Mouse (Mus musculus) retina, postnatal 7 days (tissue): Measurements from ENCODE around the gene Arid1b.

Experiments
- DNase-seq: peaks from one replicate; pipeline ENCODE4 v3.0.0-alpha.2; 2012; ENCODE audit warnings: low read depth, low spot score

The Arid1b gene

DNA sequence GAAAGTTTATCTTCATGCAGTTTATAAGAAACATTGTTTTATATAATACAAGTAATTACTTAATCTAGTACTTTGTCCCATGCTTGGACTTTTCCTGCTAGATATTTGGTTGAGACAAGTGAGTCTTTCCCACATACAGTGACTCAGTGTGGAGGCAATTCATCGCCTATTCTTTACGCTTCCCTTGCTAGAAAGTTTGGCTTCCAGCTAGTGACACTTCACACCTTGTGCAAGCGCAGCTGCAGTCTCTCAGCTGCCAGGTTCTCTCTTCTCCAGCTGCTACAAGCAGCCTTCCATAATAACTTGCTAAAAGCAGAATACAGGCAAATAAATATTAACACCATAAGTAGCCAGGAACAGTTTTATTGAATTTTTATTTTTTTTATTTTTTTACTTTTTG lies 279.6 kb downstream of the Arid1b start:
- no peak for DNase-seq

DNA sequence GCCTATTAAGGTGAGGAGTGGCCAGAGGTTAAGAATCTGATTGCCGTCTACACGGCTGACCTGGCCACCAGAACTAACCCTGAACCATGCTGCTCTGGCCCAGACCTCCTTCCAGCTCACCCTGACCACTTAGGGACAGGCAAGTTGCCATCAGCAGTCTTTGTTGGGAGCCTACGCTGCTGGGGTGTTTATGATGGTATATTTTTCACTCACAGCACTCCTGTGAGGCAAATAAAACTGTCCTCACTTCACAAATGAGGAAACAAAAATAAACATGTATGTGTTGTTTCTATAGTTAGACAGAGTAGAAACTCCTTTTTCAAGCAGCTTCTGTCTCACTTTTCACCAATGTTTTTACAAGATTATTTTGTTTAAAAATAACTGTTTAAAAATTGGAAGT lies 280.3 kb downstream of the Arid1b start:
- DNase-seq: no peak

DNA sequence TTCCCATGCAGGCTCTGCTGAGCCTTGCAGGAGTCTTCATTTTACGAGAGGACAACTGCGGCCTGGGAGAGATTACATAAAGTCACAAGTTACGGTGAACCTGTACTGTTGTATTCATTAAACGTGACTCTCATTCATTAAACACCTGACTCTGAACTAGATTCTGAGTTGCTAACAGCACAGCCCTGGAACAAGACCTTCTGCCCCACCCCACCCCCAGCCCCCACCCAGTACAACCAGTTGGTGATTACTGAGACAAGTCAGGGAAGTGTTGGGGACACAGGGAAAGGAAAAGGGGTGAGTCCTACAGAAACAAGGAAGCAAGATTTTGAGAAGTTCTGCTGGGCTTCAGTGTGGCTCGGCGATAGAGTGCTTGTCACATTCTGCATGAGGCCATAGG lies 281.6 kb downstream of the Arid1b start:
- DNase-seq: no peak

DNA sequence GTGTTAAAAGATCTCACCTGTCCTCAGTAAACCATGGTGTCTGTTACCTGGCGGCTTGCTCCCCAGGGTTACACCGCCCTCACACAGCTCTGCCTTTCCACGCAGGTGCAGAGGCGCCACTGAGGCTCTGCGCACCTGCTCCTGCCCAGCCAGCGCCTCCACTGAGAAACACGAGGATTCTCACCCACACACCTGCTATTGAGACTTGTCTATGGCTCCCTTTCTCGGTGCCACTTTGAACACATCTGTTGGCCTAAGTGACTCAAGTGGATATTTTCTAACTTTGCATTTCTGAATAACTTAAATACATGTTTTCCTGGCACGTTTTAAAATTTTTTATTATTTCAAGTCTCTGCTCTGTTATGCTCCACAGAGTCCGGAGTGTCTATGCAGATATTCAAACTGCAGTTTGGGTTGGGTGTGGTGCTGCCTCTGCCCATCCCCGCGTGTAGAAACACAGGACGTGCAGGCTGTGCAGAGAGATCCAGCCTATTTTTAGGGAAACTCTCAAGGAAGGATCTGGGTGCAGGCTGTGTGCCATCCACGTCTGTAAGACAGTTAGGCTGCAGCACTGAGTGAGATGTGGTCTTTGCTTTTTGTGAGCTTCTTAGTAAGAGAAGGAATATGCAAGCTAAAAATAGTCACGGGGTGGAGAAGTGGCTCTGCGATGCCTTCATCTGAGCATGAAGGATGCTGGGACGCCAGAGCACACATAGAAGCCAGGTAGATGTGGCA lies 283.2 kb downstream of the Arid1b start:
- no peak for DNase-seq

DNA sequence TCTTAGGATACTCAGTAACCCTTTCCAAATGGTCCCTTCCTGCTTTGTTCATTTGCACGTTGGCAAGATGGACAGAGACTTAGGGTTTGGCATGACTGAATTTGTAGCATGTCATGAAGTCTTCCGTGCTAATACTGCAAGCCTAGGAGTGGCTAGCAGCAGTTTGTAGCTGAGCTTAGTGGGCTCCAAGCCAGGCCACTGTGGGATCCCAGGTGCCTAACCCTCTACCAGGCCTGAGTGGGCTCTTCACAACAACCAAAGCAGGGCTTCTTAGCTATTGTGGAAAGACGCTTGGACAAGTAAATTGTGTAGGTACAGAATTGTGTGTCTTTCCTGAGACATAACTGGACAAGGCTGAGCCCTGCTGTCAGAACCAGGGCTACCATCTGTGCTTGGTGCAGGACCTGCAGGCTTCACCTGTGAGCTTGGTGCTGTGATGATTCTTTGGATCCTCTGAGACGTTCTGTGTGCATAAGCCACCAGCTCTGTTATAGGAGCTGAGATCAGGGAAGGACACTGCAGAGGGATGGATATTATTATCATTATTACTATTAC lies 286.4 kb downstream of the Arid1b start:
- no peak for DNase-seq

DNA sequence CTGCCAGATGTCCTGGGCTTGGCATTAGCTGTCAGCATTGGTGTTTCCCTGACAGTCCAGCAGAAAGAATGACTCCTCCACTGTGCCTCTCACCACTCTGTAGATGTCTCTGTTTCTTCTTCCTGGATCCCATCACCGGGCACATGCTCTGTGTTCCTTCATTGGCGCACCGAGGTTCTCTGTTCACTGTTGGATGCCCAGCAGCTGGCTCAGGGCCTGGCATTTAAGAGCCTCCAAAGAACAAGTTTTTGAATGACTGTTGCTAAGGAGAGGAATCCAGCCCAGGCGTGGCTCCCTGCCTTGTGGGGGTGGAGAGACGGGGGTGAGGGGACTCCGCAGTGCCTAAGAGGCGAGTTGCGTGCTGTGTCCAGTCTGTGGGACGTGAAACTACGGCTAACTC lies 290.7 kb downstream of the Arid1b start:
- no peak for DNase-seq

DNA sequence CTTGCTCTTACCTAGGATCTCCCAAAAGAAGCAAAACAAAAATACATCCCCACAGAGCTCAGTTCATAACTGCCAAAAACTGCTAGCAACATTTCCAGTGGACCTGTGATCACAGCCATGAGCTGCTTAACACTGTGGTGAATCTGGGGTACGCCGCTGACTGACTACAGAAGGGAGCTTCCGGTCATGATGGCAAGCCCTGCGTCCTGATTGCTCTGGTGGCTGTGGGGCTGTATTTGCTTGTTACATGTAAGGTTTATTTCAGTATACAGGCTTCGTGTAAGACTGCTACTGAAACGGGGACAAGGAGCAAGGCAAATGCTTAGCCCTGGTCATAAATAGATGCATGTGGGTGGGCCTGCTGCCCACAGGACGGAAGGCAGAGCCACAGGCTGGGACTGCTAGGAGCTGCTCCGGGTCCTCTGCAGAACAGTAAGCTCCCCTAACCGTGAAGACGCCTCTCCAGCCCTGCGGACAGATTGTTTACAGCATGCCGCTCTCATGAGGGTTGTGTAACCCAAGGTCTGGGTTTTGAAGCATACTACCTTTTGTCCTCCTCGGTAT lies 291.8 kb downstream of the Arid1b start:
- DNase-seq: no peak

DNA sequence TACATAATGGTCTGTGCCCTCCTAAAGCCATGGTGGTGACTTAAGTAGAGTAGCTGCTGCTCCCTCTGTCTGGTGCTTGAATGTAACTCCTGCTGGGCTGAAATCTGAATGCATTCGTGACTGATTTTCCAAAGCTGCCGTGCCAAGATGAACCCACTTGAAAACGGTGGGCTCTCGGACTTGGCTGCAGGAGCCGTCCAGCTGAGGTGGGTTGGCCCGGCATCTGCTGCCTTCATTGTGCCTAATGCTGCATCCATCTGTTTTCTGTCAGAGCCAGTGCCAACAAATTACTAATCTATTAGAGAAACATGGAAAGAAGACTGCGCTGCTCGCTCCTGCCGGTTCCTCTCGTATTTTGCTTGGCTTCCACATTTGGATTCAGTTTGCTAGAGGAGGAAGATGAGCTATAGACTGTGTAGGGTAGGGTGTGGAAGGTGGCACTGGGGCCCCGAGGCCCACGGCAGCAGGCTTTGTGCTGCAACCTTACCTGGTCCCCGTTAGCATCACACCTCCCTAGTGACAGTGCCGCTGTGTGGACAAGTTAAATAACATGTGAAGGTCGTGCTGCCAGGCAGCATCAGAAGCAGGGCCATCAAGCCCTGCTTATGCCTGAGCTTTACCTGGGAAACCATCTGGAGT lies 292.6 kb downstream of the Arid1b start:
- DNase-seq: no peak

DNA sequence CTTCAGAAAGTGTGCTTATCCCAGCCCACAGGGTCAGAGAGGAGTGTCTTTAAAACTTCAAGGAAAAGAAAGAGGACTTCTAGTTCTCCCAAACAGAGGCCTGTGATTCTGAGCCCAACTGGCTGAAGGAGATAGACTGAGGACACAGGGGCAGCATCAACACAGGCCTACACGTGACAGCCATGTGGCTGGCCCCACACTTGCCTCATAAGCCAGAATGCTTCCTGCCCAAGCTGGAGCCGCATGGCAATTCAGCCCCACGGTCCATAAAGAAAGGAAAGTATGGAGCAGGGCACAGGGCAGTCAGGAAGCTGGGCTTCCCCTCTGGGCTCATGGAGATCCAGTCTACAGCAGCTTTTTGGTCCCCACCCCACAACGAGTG lies 293.1 kb downstream of the Arid1b start:
- DNase-seq: no peak

DNA sequence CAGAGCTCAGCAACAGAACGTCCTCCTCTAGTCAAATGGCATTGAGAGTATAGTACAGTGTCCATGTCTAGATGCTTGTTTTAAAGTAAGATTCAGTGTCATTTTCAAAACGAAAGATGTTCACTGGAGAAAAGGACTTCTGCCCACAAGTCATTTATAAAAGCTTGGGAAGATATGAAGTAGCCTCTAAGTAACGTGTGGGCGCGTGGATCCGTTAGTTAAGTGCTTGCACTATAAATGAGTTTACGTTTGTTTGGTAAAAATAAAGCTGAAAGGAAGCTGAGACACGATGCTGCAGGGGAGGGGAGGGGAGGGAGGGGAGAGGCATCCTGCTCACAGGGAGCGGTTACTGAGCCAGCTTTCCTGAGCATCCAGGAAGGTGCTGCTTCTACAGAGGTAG lies 293.5 kb downstream of the Arid1b start:
- DNase-seq: no peak

DNA sequence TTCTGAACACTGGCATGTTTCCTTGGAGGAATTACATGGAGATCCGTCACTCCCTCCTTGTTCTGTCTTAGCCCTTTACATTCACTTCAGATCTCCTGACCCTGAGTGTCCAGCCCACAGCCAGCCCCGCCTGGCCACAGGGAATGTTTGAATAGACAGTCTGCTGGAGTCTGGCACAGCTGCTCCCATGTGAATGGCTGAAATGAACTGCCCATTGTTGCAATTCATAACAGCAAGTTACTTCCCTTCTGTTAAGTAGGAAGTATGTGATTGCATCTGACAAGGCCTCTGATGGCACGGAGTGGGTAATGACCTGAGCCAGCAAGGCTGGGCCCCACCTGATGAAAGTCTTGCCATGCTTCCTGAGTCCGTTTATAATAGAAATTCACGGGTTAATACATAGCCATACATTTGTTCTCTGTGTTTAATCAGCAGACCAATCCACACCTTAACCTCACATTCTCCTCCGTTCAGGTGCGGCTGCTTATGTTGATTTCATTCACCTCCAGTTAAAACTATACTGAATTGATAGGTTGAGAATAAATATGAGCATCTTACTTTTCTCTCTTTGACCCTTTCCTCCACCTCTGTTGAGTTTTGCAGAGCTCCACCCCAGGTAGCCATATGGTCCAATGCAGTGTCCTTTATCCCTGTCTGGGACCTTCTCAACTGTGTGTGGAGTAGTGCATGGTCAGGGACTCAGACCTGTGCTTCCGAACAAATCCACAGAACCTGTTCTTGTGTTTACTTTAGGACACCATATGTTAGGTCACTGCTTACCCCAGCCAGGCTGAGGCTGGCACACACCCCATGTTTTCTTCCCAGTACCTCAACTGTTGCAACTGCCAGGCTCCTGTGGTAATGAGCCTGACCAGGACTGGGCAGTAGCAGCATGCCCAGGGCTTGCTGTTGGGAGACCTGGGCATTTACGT lies 299.8 kb downstream of the Arid1b start:
- no peak for DNase-seq

DNA sequence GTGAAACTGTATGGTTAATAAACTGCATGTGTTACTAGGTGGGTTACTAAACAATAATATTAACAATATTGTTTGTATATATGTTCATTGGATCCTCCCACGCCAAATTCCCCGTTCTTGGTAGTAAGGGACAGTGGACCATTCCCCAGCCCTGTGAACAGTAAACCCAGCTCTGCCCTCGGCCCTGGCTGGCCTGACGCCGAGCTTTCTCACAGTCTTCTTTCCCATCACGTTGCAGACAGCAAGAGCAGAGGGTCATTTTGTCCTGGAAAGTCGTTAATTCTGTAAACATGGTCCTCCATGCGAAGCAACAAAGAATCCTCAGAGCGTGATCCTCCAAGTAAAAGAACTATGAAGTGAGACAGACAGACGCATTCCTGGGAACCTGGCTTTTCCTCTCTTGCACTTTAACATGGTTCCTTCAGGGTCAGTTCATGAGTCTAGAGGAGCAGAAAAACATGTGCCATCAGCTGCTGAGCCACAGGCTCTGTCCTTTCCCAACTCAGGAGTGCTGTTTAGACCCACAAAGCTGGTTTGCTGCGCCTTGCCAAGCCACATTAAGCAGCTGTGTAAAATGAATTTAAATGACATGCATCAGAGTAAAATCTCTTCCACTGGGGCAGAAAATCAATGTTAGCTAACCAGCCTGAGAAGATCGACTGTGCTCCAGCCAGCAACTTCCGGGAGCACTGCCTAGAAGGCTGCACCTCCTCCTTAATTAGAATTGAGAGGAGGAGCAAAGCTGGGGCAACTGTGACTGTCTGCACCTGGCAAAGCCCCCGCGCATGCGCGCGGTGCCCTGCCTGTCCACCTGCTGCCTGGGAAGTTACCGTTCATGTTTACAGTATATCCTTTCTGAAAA lies 301.2 kb downstream of the Arid1b start:
- peak; percentile 34 for DNase-seq

DNA sequence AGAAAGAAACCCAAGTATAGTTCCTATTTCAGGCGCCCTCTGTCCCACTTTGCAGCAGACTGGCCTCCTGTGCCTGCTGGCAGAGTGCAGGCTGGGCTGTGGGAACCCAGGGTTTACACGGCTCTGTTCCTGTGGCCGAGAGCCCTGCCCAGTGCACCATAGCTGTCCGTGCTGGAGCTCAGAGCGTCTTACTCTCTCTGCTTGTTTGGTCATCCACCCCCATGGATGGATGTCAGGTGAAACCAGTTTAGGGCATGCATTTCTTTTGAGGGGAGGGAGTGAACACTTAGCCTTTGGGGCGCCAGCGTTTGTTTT lies 301.8 kb downstream of the Arid1b start:
- no peak for DNase-seq

DNA sequence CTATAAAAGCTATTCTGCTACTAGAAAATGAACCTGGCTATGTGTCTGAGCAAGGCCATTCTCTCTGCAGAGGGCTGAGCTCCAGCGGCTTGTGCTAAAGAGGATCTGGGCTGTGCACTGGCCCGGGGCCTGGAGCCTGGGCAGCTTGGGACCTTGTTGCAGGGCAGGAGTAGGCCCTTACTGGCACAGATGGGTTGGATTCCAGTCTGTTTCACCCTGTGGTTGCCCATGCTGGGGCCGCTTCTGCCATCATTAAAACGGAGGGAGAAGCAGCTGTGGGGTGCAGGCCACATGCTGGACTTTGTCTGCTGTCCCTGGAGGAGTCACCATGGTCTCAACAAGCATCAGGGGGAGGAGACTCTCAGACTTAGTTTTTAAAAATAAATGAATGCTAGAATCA lies 303.4 kb downstream of the Arid1b start:
- no peak for DNase-seq

DNA sequence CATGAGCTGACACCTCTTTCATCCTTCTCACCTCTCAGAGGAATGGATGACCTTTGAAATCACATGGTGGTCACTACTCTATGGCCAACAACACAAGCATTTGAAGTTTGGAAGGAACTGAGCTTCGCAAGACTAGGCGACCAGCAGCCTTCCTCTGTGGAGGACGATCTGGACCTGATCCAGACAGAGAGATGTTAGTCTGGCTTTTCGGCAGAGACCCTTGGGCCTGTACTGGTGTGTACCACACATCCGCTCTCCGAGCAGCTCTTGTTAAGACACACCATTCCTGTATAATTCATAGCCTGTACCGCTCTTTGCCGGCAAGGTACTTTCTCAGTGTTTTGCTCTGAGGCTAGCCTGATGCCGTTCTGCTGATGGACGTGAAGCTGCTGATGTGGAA lies 303.9 kb downstream of the Arid1b start:
- no peak for DNase-seq

DNA sequence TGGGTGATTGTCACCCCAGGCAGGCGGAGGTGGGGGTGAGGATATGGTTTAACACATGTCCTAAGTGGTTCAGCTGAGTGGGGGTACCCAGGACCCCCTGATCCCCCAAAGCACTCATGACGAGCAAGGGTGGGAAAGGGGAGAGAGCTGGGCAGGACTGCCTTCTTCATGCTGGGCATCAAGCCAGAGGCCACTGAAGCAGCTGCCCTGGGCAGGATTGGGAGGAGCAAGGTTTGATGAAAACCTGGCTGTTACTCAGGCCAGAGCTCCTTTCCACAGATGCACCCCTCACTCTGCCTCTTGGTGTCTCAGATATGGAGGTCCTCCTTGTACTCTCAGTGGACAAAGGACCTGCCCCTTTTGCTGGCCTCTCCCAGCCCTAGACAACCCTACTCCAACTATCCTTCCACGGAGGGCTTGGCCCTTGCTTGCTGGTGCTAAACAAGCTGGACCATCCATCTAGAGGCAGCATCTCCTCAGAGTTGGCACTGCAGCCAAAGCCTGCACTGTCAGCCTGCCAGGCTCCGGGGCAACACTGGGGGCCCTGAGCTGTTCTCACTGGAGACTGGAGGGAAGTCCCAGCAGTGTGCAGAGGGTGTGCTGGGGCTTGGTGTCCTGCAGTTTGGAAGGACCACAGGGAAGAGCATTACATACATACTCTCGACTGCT lies 304.9 kb downstream of the Arid1b start:
- DNase-seq: no peak

DNA sequence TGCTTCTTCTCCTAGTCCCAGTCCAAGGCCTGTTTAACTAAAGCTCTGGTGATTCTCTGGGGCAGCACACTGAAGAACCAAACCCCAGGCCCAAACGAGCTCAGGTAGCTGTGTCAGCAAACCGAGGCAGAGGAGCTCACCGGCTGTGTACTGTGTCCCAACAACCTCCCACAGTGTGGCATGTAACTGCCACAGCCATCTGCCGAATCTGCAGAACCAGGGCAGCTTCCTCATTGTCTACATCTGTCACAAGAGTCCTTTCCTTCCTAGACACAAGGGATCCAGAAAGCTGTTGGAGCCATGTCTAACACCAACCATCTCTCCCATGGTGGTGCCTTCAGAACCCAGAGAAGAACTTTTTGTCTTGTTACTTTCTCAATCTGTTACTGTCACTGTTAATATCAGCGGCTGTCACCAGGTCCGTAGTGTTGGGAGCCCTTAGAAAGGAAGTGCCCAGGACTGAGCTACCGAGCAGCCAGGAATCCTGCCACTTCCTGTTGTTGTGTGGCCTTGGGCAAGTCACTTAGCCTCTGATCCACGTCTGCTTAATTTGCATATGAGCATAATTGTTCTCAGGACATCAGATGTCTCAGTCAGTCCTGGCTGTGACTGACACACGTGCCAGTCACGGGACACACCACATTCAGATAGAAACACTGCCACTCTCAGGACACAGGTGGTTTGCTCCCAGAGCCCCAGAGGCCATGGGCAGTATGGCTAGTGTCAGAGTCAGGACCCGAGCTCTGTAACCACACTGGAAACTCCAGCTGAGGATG lies 309.0 kb downstream of the Arid1b start:
- no peak for DNase-seq

DNA sequence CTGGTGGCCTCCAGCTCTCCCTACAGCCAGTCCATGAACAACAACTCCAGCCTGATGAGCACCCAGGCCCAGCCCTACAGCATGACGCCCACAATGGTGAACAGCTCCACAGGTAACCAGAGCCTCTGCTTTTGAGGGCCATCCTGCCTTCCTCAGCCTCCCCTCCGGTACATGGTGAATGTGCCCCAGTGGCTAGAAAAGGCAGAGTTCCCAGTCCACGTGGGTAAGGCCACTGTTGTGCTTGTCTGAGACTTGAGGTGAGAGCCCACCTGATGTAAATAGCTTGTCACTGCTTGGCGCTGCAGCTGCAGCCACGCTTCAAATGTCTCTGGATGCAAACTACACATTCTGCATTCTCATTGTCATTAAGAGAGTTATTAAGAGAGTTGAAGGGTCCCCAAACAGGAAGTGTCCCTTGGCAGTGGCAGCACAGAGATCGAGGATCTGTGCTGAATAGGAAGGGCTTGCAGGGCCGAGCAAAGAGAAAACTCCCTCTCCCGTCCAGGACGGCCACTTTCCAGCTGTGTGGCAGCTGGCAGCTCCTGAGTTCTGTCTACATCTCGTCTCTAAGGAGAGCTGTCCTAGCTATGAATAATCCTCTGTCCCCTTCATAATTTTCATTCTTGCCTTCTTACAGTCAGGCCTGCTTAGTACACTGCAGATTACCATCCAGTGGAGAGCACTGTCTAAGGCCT lies 311.8 kb downstream of the Arid1b start:
- no peak for DNase-seq

DNA sequence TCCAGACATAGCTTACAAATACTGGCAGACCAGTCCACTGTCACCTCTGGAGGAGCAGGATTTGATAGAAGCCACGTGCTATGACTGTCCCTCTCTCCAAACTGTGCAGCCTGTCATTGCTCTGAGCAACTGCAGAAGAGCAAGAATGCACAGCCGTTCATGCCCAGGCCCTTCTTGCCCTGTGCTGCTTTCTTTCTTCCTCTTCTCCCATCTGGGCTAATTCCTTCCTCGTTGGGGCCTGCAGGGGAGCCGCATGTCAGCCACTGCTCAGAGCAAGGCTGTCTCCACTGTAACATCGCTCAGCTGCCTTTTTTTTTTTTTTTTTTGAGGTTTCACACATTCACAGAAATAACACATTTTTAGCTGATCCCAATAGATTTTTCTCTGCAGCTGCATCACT lies 315.8 kb downstream of the Arid1b start:
- no peak for DNase-seq
